Mouse (Mus musculus) liver, embryonic 11.5 days (tissue): ENCODE results near the gene Gtf3c3. TPM values are rescaled to one million over a fixed set of nuclear protein-coding genes. Genes with fewer than 3 reads are reported as not detected.

Experiments
- ATAC-seq: fragments of 200-750 bp; cut with Nextera tagmentation; replicated peaks from 2 replicates; pipeline ENCODE4 v1.8.0; 2017; ENCODE audit warnings: moderate number of reproducible peaks, mild to moderate bottlenecking, moderate TSS enrichment, moderate library complexity; ENCODE audit not compliant: low FRiP score
- DNase-seq: peaks from one replicate; pipeline ENCODE4 v3.0.0-alpha.2; 2017; ENCODE audit warnings: low spot score
- H3K27ac ChIP-seq: fragments of 300-500 bp; sonication (generic); 2 replicates; pipeline ENCODE4 v1.5.1; 2014; ENCODE audit warnings: mild to moderate bottlenecking, low read depth, low read length, control low read depth
- H3K27me3 ChIP-seq: fragments of 300-500 bp; sonication (generic); replicated peaks from 2 replicates; pipeline ENCODE4 v1.6.1; 2014; ENCODE audit warnings: low read length, mixed read lengths; ENCODE audit not compliant: control insufficient read depth, insufficient read depth
- H3K36me3 ChIP-seq: fragments of 300-500 bp; sonication (generic); 2 replicates; pipeline ENCODE4 v1.6.1; 2014; ENCODE audit warnings: mild to moderate bottlenecking, low read length, moderate library complexity, mixed read lengths; ENCODE audit not compliant: control insufficient read depth, insufficient read depth
- H3K4me1 ChIP-seq: fragments of 300-500 bp; sonication (generic); replicated peaks from 2 replicates; pipeline ENCODE4 v1.6.1; 2014; ENCODE audit warnings: low read length, mixed read lengths; ENCODE audit not compliant: control insufficient read depth, insufficient read depth
- H3K4me2 ChIP-seq: fragments of 300-500 bp; sonication (generic); 2 replicates; pipeline ENCODE4 v1.6.1; 2014; ENCODE audit warnings: mild to moderate bottlenecking, control low read depth, moderate library complexity
- H3K4me3 ChIP-seq: fragments of 300-500 bp; sonication (generic); 2 replicates; pipeline ENCODE4 v1.5.1; 2014; ENCODE audit warnings: low read depth, low read length, control low read depth
- H3K9ac ChIP-seq: fragments of 300-500 bp; sonication (generic); 2 replicates; pipeline ENCODE4 v1.6.1; 2014; ENCODE audit warnings: low read depth, low read length, control low read depth
- H3K9me3 ChIP-seq: fragments of 300-500 bp; sonication (generic); 2 replicates; pipeline ENCODE4 v1.6.1; 2016; ENCODE audit warnings: low read length, inconsistent platforms, mixed read lengths; ENCODE audit not compliant: control insufficient read depth
- WGBS: fragments of 180-500 bp; shearing (Covaris S2); extraction: QIAGEN DNeasy Blood & Tissue Kit; methylation state at CpG from one replicate; pipeline ENCODE4 v1.1.7; 2014; 5-methylcytosine and 5-hydroxymethylcytosine counted together
- polyA plus RNA-seq: library from polyadenylated mRNA; unstranded; fragments of >200 nt; fragmentation: Nextera tagmentation; extraction: Ambion mirVana; gene quantifications from 2 replicates; pipeline ENCODE4 v1.2.1, GENCODE M21; 2014

Gene Gtf3c3
- 21.7 and 23.7 TPM in 2 replicates for polyA plus RNA-seq

- Histone ChIP-seq H3K9me3 (no peaks in the 10 kb centered on the region), H3K27me3 (no peaks in the 10 kb centered on the region), H3K9ac (peak within 1 kb of the TSS; percentile 79), H3K27ac (no peak within 1 kb of the TSS), H3K36me3 (no peaks in the 10 kb centered on the region; the same call in 1 of the 2 replicates), H3K4me3 (peak within 1 kb of the TSS; percentile 84), H3K4me2 (peak within 1 kb of the TSS; percentile 69), H3K4me1 (no peaks in the 10 kb centered on the region)
- ATAC-seq: peak; percentile 98
- peak; percentile 77 for DNase-seq
- 3% methylated on average over 39 of the region's 39 CpGs for WGBS
These were observed at the start of gene Gtf3c3 for GRCm38 (mm10) chr1:54438340-54439079. Gtf3c3 (minus strand) TSS chr1:54438971.

DNA sequence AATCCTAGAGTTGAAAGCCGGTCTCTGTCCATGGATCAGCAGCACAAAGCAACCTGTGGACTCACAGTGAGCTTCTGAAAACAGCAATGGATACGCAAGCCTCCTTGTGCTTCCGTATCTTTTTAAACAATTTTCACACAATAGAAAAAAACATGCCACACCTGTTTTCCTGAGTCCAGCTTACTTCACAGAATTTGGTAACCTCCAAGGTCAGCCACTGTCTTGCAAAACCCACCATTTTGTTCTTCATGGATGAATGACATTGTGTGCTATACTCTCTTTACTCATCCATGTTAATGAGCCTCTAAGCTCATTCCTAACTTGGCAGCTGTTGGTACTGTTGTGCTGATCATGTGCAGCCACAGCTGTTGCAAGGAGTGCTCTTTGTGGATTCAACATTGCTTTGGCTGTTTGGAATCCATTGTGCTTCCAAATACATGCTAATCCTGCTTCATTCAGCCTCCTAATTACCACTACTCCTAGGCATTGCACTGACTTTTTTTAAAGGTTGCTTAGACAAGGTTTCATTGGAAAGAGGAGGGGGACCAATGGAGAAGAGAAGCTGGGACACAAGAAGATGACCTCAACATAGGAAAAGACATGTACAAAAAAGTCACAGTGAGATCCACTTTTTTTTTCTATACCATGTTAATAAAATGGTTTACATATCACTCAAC lies 46.1 kb upstream of the Gtf3c3 start:
- no peak for ATAC-seq

GRCm38 (mm10) chr1:54480491-54480890 lies 41.7 kb upstream of the Gtf3c3 start:
- Histone ChIP-seq H3K4me3 (no peak overlapping the region), H3K27me3 (no peaks in the 10 kb centered on the region), H3K4me1 (no peaks in the 10 kb centered on the region), H3K4me2 (no peak overlapping the region), H3K9me3 (no peaks in the 10 kb centered on the region), H3K9ac (no peak overlapping the region), H3K36me3 (no peaks in the 10 kb centered on the region), H3K27ac (no peak overlapping the region)
- 85% methylated on average over 12 of the region's 12 CpGs for WGBS
- no peak for ATAC-seq
- no peak for DNase-seq

More for the DNA sequence above, 46.1 kb upstream of the Gtf3c3 start:
- whole genome bisulfite sequencing: 93% methylated on average over 3 of the region's 3 CpGs
- H3K27ac ChIP-seq: no peak overlapping the region
- no peaks in the 10 kb centered on the region for H3K9me3 ChIP-seq
- H3K27me3 ChIP-seq: no peaks in the 10 kb centered on the region
- no peak overlapping the region for H3K9ac ChIP-seq
- no peak for DNase-seq
- no peak overlapping the region for H3K4me2 ChIP-seq
- no peaks in the 10 kb centered on the region for H3K36me3 ChIP-seq
- no peak overlapping the region for H3K4me3 ChIP-seq
- no peaks in the 10 kb centered on the region for H3K4me1 ChIP-seq

GRCm38 (mm10) chr1:54468662-54469061 lies 29.9 kb upstream of the Gtf3c3 start:
- no peaks in the 10 kb centered on the region for H3K9me3 ChIP-seq
- ATAC-seq: no peak

GRCm38 (mm10) chr1:54467366-54467765 lies 28.6 kb upstream of the Gtf3c3 start:
- DNase-seq (no peak), ATAC-seq (no peak)
- Histone ChIP-seq H3K4me2 (no peak overlapping the region), H3K9ac (no peak overlapping the region), H3K27me3 (no peaks in the 10 kb centered on the region), H3K4me1 (no peaks in the 10 kb centered on the region), H3K27ac (no peak overlapping the region), H3K4me3 (no peak overlapping the region), H3K36me3 (no peaks in the 10 kb centered on the region), H3K9me3 (no peaks in the 10 kb centered on the region)
- 97% methylated on average over 1 of the region's 1 CpGs for WGBS

More at GRCm38 (mm10) chr1:54468662-54469061, 29.9 kb upstream of the Gtf3c3 start:
- Histone ChIP-seq H3K4me3 (no peak overlapping the region), H3K4me1 (no peaks in the 10 kb centered on the region), H3K27ac (no peak overlapping the region), H3K36me3 (no peaks in the 10 kb centered on the region), H3K9ac (no peak overlapping the region), H3K27me3 (no peaks in the 10 kb centered on the region), H3K4me2 (no peak overlapping the region)
- DNase-seq: no peak

GRCm38 (mm10) chr1:54452116-54452515 lies 13.3 kb upstream of the Gtf3c3 start:
- no peaks in the 10 kb centered on the region for H3K9me3 ChIP-seq
- ATAC-seq (no peak), DNase-seq (no peak)
- H3K36me3 ChIP-seq: no peaks in the 10 kb centered on the region
- no peak overlapping the region for H3K4me2 ChIP-seq
- H3K27me3 ChIP-seq: no peaks in the 10 kb centered on the region
- H3K4me3 ChIP-seq: no peak overlapping the region
- H3K4me1 ChIP-seq: no peaks in the 10 kb centered on the region
- H3K27ac ChIP-seq: no peak overlapping the region
- no peak overlapping the region for H3K9ac ChIP-seq
- WGBS: 88% methylated on average over 2 of the region's 2 CpGs

- H3K4me3 ChIP-seq: no peak overlapping the region
- WGBS: 74% methylated on average over 4 of the region's 4 CpGs
- DNase-seq: no peak
- peaks cover 3% of the 10 kb centered on the region; the same call in 1 of the 2 replicates for H3K27me3 ChIP-seq
- H3K9ac ChIP-seq: no peak overlapping the region
- no peak for ATAC-seq
- no peak overlapping the region for H3K27ac ChIP-seq
- no peaks in the 10 kb centered on the region for H3K9me3 ChIP-seq
- no peaks in the 10 kb centered on the region for H3K36me3 ChIP-seq
- no peak overlapping the region for H3K4me2 ChIP-seq
- no peaks in the 10 kb centered on the region for H3K4me1 ChIP-seq
These were observed 10.1 kb upstream of the Gtf3c3 start for GRCm38 (mm10) chr1:54448833-54449232.

DNA sequence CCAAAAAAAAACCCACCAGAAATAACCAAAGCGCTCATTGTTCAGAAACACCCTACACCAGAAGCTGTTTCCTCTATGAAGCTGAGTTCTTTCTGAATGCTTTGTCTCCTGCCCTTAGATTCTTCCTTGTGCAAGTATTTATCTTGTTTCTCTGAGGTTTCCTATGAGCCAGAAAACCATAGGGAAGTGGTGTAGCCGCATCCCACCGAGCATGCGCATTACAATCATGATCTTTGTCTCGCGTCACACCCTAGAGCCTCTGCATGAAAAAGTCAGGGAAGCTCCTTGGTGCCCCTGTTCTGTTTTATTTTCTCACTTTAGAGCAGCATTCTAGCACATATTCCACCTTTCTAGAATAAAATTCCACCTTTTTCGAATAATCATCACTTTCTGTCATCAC lies 4.9 kb upstream of the Gtf3c3 start:
- H3K9ac ChIP-seq: no peak overlapping the region

More for the DNA sequence above, 4.9 kb upstream of the Gtf3c3 start:
- no peak for ATAC-seq
- Histone ChIP-seq H3K9me3 (no peaks in the 10 kb centered on the region), H3K36me3 (no peaks in the 10 kb centered on the region), H3K4me1 (no peaks in the 10 kb centered on the region), H3K4me3 (no peak overlapping the region), H3K27ac (no peak overlapping the region), H3K4me2 (no peak overlapping the region), H3K27me3 (peaks cover 3% of the 10 kb centered on the region; the same call in 1 of the 2 replicates)
- no peak for DNase-seq
- WGBS: 42% methylated on average over 7 of the region's 7 CpGs
